Mouse (Mus musculus) G1E (cell line): ENCODE data around the gene Fbrsl1. TPM values are rescaled to one million over a fixed set of nuclear protein-coding genes. Genes with fewer than 3 reads are reported as not detected.

Experiments
- ATAC-seq: 2 replicates; pipeline ENCODE4 v1.8.0; 2016; ENCODE audit warnings: mild to moderate bottlenecking; ENCODE audit not compliant: insufficient number of reproducible peaks, poor library complexity, low FRiP score, severe bottlenecking; ENCODE audit errors: extremely low read depth
- DNase-seq: peaks from one replicate; pipeline ENCODE4 v3.0.0; 2012; ENCODE audit warnings: low spot score
- H3K27me3 ChIP-seq: 2 replicates; pipeline ENCODE4 v1.6.1; 2012; ENCODE audit warnings: mild to moderate bottlenecking, low read length, inconsistent platforms; ENCODE audit not compliant: insufficient read depth
- H3K36me3 ChIP-seq: replicated peaks from 2 replicates; pipeline ENCODE3; 2012; ENCODE audit warnings: mild to moderate bottlenecking, inconsistent platforms
- H3K4me1 ChIP-seq: 2 replicates; pipeline ENCODE4 v1.6.1; 2012; ENCODE audit warnings: low read depth, low read length, inconsistent platforms, mixed read lengths; ENCODE audit not compliant: insufficient read depth
- H3K4me3 ChIP-seq: 2 replicates; pipeline ENCODE4 v1.5.1; 2012; ENCODE audit warnings: low read depth, mild to moderate bottlenecking, inconsistent platforms, low read length, moderate library complexity, mixed read lengths
- H3K9me3 ChIP-seq: replicated peaks from 2 replicates; pipeline ENCODE4 v1.6.1; 2012; ENCODE audit warnings: inconsistent platforms
- CTCF ChIP-seq: IDR thresholded peaks from 2 replicates; pipeline ENCODE4 v1.5.1; 2012; ENCODE audit warnings: low read depth, low read length, inconsistent platforms, mixed read lengths
- GATA1 ChIP-seq: IDR thresholded peaks from 2 replicates; pipeline ENCODE4 v1.6.1; 2012; ENCODE audit warnings: borderline replicate concordance, low read length, inconsistent platforms, mixed read lengths
- GATA2 ChIP-seq: IDR thresholded peaks from 2 replicates; pipeline ENCODE4 v1.6.1; 2012; ENCODE audit warnings: low read depth, low read length, inconsistent platforms, borderline replicate concordance
- POLR2AphosphoS5 ChIP-seq: IDR thresholded peaks from 2 replicates; pipeline ENCODE4 v1.6.1; 2012; ENCODE audit warnings: low read depth, low read length, inconsistent platforms; ENCODE audit not compliant: insufficient replicate concordance
- TAL1 ChIP-seq: conservative IDR thresholded peaks from 2 replicates; pipeline ENCODE4 v1.6.1; 2012; ENCODE audit warnings: low read depth, low read length, inconsistent platforms, mixed read lengths
- polyA plus RNA-seq: library from polyadenylated mRNA; stranded (reverse); fragments of >175 nt; gene quantifications from 2 replicates; pipeline ENCODE4 v1.2.3, GENCODE M21; 2012
- total RNA-seq, 2 experiments: library from RNA; stranded (forward) in 1 of 2; stranded (reverse) in 1 of 2; fragments of 200-1000 nt in 1 of 2; fragments of >200 nt in 1 of 2; fragmentation: Nextera tagmentation in 1 of 2; gene quantifications; 2 replicates each; pipeline ENCODE4 v1.2.3; 2014 to 2017

Gene Fbrsl1
- total and polyA plus RNA-seq, 3 experiments, result 8.3 to 102 (median 57.3) TPM

DNA sequence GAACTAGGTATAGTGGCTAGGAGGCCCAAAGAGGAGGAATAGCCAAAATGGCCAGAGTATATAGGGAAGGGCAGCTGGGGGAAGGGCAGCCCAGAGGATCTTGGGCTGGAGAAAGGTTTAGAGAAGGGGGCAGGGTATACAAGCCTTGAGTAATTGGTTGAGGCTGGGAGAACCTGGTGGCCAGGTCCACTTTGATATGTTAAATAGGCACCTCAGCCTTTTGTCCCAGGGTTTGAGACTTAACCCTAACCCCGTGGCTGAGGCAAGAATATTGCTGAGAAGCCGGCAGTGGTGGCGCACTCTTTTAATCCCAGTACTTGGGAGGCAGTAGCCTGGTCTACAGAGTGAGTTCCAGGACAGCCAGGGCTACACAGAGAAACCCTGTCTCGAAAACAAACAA lies 23.0 kb upstream of the Fbrsl1 start:
- no peaks in the 10 kb centered on the region for H3K4me1 ChIP-seq
- H3K27me3 ChIP-seq, result peaks cover 18% of the 10 kb centered on the region; the same call in 1 of the 2 replicates
- H3K9me3 ChIP-seq, result no peaks in the 10 kb centered on the region
- TF ChIP-seq POLR2AphosphoS5, result no peak
- TF ChIP-seq GATA1, result no peak
- no peak for TF ChIP-seq GATA2
- no peak for TF ChIP-seq CTCF
- no peak for TF ChIP-seq TAL1
- H3K4me3 ChIP-seq, result no peak overlapping the region
- ATAC-seq (no peak), DNase-seq (no peak)
- H3K36me3 ChIP-seq, result no peaks in the 10 kb centered on the region

DNA sequence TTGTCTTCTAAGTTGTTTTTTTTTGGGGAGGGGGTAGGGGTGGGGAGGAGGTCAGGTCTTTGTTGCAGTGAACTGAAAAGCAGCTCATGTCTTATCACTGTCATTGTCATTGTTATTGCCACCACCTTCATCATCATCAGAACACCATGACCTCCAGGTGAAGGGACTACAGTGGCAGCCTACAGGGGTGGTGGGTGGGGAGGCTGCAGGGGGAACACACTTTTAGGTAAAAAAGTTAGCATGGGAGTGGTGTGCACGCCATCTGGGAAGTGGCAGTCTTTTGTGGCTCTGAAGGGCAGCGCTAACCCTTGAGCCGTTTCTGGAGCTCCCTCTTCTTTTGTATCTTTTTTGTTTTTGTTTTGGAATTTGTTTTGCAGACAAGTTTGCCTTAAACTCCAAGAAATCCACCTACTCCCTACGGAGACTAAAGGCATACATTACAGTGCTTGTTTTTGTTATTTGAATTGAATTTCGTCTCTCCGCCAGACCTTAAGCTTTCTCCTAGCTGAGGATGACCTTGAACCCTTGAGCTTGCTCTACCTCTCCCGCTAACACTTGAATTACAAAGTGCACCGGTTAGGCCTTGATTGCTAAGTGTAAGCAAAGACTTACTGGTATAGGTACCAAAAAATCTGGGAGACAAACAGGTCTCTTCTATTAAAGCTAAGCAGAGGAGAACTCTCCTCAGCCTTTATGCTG lies 21.1 kb upstream of the Fbrsl1 start:
- TF ChIP-seq CTCF, result no peak
- TF ChIP-seq GATA1, result no peak
- no peak for TF ChIP-seq GATA2
- TF ChIP-seq TAL1, result no peak
- TF ChIP-seq POLR2AphosphoS5, result no peak
- H3K4me1 ChIP-seq, result no peaks in the 10 kb centered on the region
- H3K27me3 ChIP-seq, result peaks cover 13% of the 10 kb centered on the region; the same call in 1 of the 2 replicates
- DNase-seq (no peak), ATAC-seq (no peak)
- no peaks in the 10 kb centered on the region for H3K9me3 ChIP-seq
- H3K4me3 ChIP-seq, result no peak overlapping the region
- H3K36me3 ChIP-seq, result no peaks in the 10 kb centered on the region

DNA sequence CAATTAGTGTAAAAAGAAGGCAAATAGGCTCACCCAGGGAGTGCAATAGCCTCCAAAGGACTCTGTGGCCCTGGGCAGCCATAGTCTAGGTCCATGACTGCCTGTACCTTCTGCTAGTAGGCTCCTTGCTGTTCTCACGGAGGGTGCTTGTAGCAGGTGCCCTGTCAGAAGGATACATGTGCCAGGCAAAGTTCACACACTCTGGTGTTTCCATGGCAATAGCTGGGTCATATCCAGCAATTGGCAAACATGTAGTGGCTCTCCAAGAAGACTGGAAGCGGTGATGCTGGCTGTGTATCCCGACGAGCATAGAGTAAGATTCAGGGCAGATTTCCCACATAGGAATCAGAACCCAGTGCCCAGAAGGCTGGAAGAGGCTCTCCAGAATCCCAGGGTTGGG lies 20.0 kb upstream of the Fbrsl1 start:
- no peak for DNase-seq
- H3K27me3 ChIP-seq, result peaks cover 6% of the 10 kb centered on the region; the same call in 1 of the 2 replicates
- no peaks in the 10 kb centered on the region for H3K4me1 ChIP-seq
- TF ChIP-seq POLR2AphosphoS5 (no peak), TAL1 (no peak), GATA1 (no peak), GATA2 (no peak)
- H3K9me3 ChIP-seq, result no peaks in the 10 kb centered on the region
- no peaks in the 10 kb centered on the region for H3K36me3 ChIP-seq
- no peak for ATAC-seq
- H3K4me3 ChIP-seq, result no peak overlapping the region

DNA sequence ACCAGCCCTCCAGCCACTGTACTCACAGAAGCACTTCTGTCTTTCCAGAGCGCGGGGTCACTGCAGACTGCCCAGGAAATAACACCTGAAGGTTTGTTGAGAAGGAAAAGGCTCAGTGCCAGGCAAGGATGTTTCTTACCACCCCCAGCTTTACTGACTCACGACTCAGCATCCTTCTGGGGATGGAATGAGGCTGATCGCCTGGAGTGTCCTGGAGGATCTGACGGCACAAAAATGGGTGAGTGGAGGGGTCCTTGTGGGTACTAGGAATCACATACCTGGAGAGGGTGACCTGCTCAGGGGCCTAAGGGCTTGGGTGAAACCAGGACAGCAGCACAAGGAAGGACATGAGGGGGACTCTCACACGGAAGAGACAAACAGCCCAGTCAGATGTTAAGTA lies 19.4 kb upstream of the Fbrsl1 start:
- H3K4me1 ChIP-seq, result no peaks in the 10 kb centered on the region
- no peak for ATAC-seq
- peaks cover 8% of the 10 kb centered on the region for H3K27me3 ChIP-seq

DNA sequence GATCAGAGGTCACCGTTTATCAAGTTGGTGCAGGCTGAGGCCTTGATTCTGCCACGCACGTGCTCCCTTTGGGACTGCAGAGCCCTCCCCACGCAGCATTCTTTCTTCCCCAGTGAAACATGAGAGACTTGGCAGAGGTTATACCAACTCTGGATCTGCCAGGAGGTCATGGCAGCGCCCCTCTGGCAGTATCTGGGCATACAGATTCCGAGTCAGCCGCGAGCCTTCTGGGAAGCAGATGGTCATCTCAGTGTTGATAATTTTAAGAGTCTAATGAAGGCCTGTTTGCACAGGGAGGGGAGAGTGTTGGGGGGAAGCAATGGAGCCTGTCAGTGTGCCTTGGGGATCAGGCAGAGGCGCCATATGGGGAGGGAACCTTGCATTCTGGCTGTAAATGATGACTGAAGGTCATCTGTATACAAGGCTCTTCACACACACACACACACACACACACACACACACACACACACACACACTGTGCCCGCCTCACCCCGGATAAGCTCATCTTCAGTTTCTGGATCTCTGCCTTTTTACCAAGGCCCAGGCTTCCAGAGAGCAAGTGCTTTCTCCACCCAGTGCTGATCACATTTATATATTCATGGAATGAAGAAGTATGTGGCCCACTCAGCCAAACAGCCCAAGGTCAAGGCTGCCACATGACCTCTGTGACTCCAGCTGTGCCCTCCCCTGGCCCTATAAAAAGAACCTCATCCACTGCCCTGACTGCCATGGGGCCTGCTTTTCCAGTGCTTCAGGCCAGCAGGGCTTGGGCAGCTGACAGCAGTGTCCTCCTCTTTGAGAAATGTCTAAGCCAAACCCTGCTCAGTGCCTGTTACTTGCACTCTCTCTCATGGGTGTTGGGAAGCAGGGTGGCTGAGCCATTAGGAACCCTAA lies 18.5 kb upstream of the Fbrsl1 start:
- no peak for TF ChIP-seq TAL1
- TF ChIP-seq GATA1, result no peak
- TF ChIP-seq CTCF, result no peak
- TF ChIP-seq POLR2AphosphoS5, result no peak
- no peak for TF ChIP-seq GATA2
- Histone ChIP-seq H3K4me3 (no peak overlapping the region), H3K9me3 (no peaks in the 10 kb centered on the region), H3K4me1 (no peaks in the 10 kb centered on the region), H3K36me3 (no peaks in the 10 kb centered on the region), H3K27me3 (peaks cover 4% of the 10 kb centered on the region; the same call in 1 of the 2 replicates)
- no peak for ATAC-seq
- no peak for DNase-seq

More for the DNA sequence above, 19.4 kb upstream of the Fbrsl1 start:
- H3K36me3 ChIP-seq, result no peaks in the 10 kb centered on the region
- H3K9me3 ChIP-seq, result no peaks in the 10 kb centered on the region
- no peak for TF ChIP-seq POLR2AphosphoS5
- no peak for TF ChIP-seq GATA1
- TF ChIP-seq CTCF, result no peak
- TF ChIP-seq GATA2, result no peak
- TF ChIP-seq TAL1, result no peak
- H3K4me3 ChIP-seq, result no peak overlapping the region
- no peak for DNase-seq

DNA sequence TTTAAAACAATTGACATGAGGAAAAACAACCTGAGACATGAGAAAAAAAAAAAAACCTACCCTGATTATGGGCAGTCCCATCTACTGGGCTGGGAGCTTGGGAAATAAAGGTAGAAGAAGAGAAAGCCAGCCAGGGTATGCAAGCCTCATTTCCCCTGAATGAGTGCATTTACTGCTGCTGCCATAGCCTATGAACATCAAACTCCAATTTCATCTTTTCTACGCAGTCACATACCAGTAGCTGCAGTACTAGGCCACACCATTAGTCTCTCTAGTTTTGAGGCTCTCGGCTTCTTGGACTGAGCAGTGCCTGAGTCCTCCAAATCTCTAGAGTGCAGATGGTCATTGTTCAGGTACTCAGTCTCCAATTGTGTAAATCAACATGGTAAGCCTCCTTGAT lies 14.3 kb upstream of the Fbrsl1 start:
- DNase-seq (no peak), ATAC-seq (no peak)
- Histone ChIP-seq H3K27me3 (peaks cover 18% of the 10 kb centered on the region), H3K36me3 (no peaks in the 10 kb centered on the region), H3K4me3 (no peak overlapping the region), H3K9me3 (no peaks in the 10 kb centered on the region), H3K4me1 (no peaks in the 10 kb centered on the region)
- TF ChIP-seq GATA2 (no peak), POLR2AphosphoS5 (no peak), GATA1 (no peak)
